Mouse (Mus musculus): Measurements from ENCODE around the gene Zfp169. TPM values are rescaled to one million over a fixed set of nuclear protein-coding genes. Genes with fewer than 3 reads are reported as not detected.

Zfp169 gene
- total and polyA plus RNA-seq, 2 experiments: 3.1 to 5.8 TPM

GRCm38 (mm10) chr13:48508661-48509060 lies 4.6 kb downstream of the Zfp169 start:
- TF ChIP-seq CTCF (IDR thresholded peaks at IDR 0.05; ENCODE audit: low read depth, low read length) (no peak), POLR2A (IDR thresholded peaks at IDR 0.05; ENCODE audit: extremely low read depth, insufficient read depth, low read length) (no peak)
- peak; percentile 38 for DNase-seq (ENCODE audit: extremely low read depth, low read depth, low spot score)
- H3K27me3 ChIP-seq (ENCODE audit: control insufficient read depth, insufficient read depth, low read length): no peaks in the 10 kb centered on the region
- H3K4me1 ChIP-seq (ENCODE audit: control insufficient read depth, insufficient read depth, low read length): peaks cover 5% of the 10 kb centered on the region
- no peak overlapping the region for H3K27ac ChIP-seq (replicated peaks; ENCODE audit: insufficient read depth, low read depth, low read length)
- no peak overlapping the region; the same call in 1 of the 2 replicates for H3K9ac ChIP-seq (ENCODE audit: low read depth, low read length)
- no peaks in the 10 kb centered on the region; the same call in 1 of the 2 replicates for H3K79me2 ChIP-seq (ENCODE audit: control insufficient read depth, insufficient read depth, low read length)
- 48% methylated on average over 9 of the region's 9 CpGs for WGBS
- H3K36me3 ChIP-seq (ENCODE audit: control insufficient read depth, insufficient read depth, low read length): peaks cover 16% of the 10 kb centered on the region
- H3K4me3 ChIP-seq (ENCODE audit: insufficient read depth, low read depth, low read length): no peak overlapping the region

GRCm38 (mm10) chr13:48502422-48502821 lies 10.8 kb downstream of the Zfp169 start:
- Histone ChIP-seq H3K36me3 (ENCODE audit: control insufficient read depth, insufficient read depth, low read length) (peaks cover 28% of the 10 kb centered on the region), H3K27ac (replicated peaks; ENCODE audit: insufficient read depth, low read depth, low read length) (no peak overlapping the region), H3K9ac (ENCODE audit: low read depth, low read length) (no peak overlapping the region), H3K4me3 (ENCODE audit: insufficient read depth, low read depth, low read length) (no peak overlapping the region), H3K79me2 (ENCODE audit: control insufficient read depth, insufficient read depth, low read length) (no peaks in the 10 kb centered on the region), H3K27me3 (ENCODE audit: control insufficient read depth, insufficient read depth, low read length) (no peaks in the 10 kb centered on the region), H3K4me1 (ENCODE audit: control insufficient read depth, insufficient read depth, low read length) (no peaks in the 10 kb centered on the region)
- WGBS: 67% methylated on average over 5 of the region's 5 CpGs
- TF ChIP-seq CTCF (IDR thresholded peaks at IDR 0.05; ENCODE audit: low read depth, low read length): no peak
- TF ChIP-seq POLR2A (IDR thresholded peaks at IDR 0.05; ENCODE audit: extremely low read depth, insufficient read depth, low read length): no peak
- DNase-seq (ENCODE audit: extremely low read depth, low read depth, low spot score): no peak

- no peak for TF ChIP-seq CTCF (IDR thresholded peaks at IDR 0.05; ENCODE audit: low read depth, low read length)
- no peak for TF ChIP-seq POLR2A (IDR thresholded peaks at IDR 0.05; ENCODE audit: extremely low read depth, insufficient read depth, low read length)
Measured at GRCm38 (mm10) chr13:48498676-48499075, 14.6 kb downstream of the Zfp169 start.

GRCm38 (mm10) chr13:48497693-48498221 lies 15.5 kb downstream of the Zfp169 start:
- no peak overlapping the region for H3K27ac ChIP-seq (replicated peaks; ENCODE audit: insufficient read depth, low read depth, low read length)
- WGBS: 73% methylated on average over 15 of the region's 15 CpGs
- TF ChIP-seq CTCF (IDR thresholded peaks at IDR 0.05; ENCODE audit: low read depth, low read length): peak; percentile 81
- TF ChIP-seq POLR2A (IDR thresholded peaks at IDR 0.05; ENCODE audit: extremely low read depth, insufficient read depth, low read length): no peak
- H3K36me3 ChIP-seq (ENCODE audit: control insufficient read depth, insufficient read depth, low read length): peaks cover 24% of the 10 kb centered on the region
- no peaks in the 10 kb centered on the region for H3K4me1 ChIP-seq (ENCODE audit: control insufficient read depth, insufficient read depth, low read length)
- H3K79me2 ChIP-seq (ENCODE audit: control insufficient read depth, insufficient read depth, low read length): no peaks in the 10 kb centered on the region
- no peak for DNase-seq (ENCODE audit: extremely low read depth, low read depth, low spot score)
- no peak overlapping the region for H3K9ac ChIP-seq (ENCODE audit: low read depth, low read length)
- no peaks in the 10 kb centered on the region for H3K27me3 ChIP-seq (ENCODE audit: control insufficient read depth, insufficient read depth, low read length)
- H3K4me3 ChIP-seq (ENCODE audit: insufficient read depth, low read depth, low read length): no peak overlapping the region

More at GRCm38 (mm10) chr13:48498676-48499075, 14.6 kb downstream of the Zfp169 start:
- 93% methylated on average over 4 of the region's 4 CpGs for WGBS
- Histone ChIP-seq H3K79me2 (ENCODE audit: control insufficient read depth, insufficient read depth, low read length) (no peaks in the 10 kb centered on the region), H3K36me3 (ENCODE audit: control insufficient read depth, insufficient read depth, low read length) (peaks cover 27% of the 10 kb centered on the region), H3K4me3 (ENCODE audit: insufficient read depth, low read depth, low read length) (no peak overlapping the region), H3K27me3 (ENCODE audit: control insufficient read depth, insufficient read depth, low read length) (no peaks in the 10 kb centered on the region), H3K9ac (ENCODE audit: low read depth, low read length) (no peak overlapping the region), H3K4me1 (ENCODE audit: control insufficient read depth, insufficient read depth, low read length) (no peaks in the 10 kb centered on the region), H3K27ac (replicated peaks; ENCODE audit: insufficient read depth, low read depth, low read length) (no peak overlapping the region)
- DNase-seq (ENCODE audit: extremely low read depth, low read depth, low spot score): no peak

GRCm38 (mm10) chr13:48493183-48493582 lies 20.1 kb downstream of the Zfp169 start:
- WGBS: 90% methylated on average over 5 of the region's 5 CpGs
- H3K36me3 ChIP-seq (ENCODE audit: control insufficient read depth, insufficient read depth, low read length): peaks cover 57% of the 10 kb centered on the region

More at GRCm38 (mm10) chr13:48493183-48493582, 20.1 kb downstream of the Zfp169 start:
- no peak for DNase-seq (ENCODE audit: extremely low read depth, low read depth, low spot score)
- no peak overlapping the region for H3K27ac ChIP-seq (replicated peaks; ENCODE audit: insufficient read depth, low read depth, low read length)
- H3K79me2 ChIP-seq (ENCODE audit: control insufficient read depth, insufficient read depth, low read length): no peaks in the 10 kb centered on the region
- TF ChIP-seq CTCF (IDR thresholded peaks at IDR 0.05; ENCODE audit: low read depth, low read length) (no peak), POLR2A (IDR thresholded peaks at IDR 0.05; ENCODE audit: extremely low read depth, insufficient read depth, low read length) (no peak)
- H3K27me3 ChIP-seq (ENCODE audit: control insufficient read depth, insufficient read depth, low read length): 0 out of 2 replicates have a peak, but pooled peaks cover 3% of the 10 kb centered on the region
- H3K4me3 ChIP-seq (ENCODE audit: insufficient read depth, low read depth, low read length): no peak overlapping the region
- no peaks in the 10 kb centered on the region for H3K4me1 ChIP-seq (ENCODE audit: control insufficient read depth, insufficient read depth, low read length)
- no peak overlapping the region for H3K9ac ChIP-seq (ENCODE audit: low read depth, low read length)
